Mouse (Mus musculus): ENCODE measurements around the gene Tle2.

- no peak for TF ChIP-seq GATA1 (IDR thresholded peaks at IDR 0.05; ENCODE audit: borderline replicate concordance, low read length)
- no peak for TF ChIP-seq FLI1 (IDR thresholded peaks at IDR 0.05; ENCODE audit: low read length)
Observed at GRCm38 (mm10) chr10:81598871-81599270, 24.5 kb downstream of the Tle2 start.
